Mouse (Mus musculus) ES-E14 (cell line): ENCODE measurements at regions not wholly inside any gene's neighbourhood (a gene's known extent, or its start where the extent isn't known, plus 50 kb on each side); places are given as distances from the start of the nearest gene placed in this dataset.

Source experiments
- DNase-seq: peaks from one replicate; pipeline ENCODE4 v3.0.0-alpha.2; 2013; ENCODE audit warnings: low read depth, low spot score
- H3K27ac ChIP-seq: 2 replicates; pipeline ENCODE4 v1.5.1; 2012; ENCODE audit warnings: low read depth, mild to moderate bottlenecking, low read length, moderate library complexity, mixed read lengths; ENCODE audit not compliant: poor library complexity, insufficient read depth, severe bottlenecking
- H3K36me3 ChIP-seq: 2 replicates; pipeline ENCODE4 v1.6.1; 2012; ENCODE audit warnings: mild to moderate bottlenecking, low read length, moderate library complexity, mixed read lengths; ENCODE audit not compliant: control insufficient read depth, poor library complexity, insufficient read depth, severe bottlenecking
- H3K4me1 ChIP-seq, 2 experiments: fragments of 150-350 bp in 1 of 2; sonication (generic) in 1 of 2; 2 replicates each; pipeline ENCODE4 v1.6.1; 2012; ENCODE audit warnings: low read length in 2 of 2, mild to moderate bottlenecking in 1 of 2, mixed read lengths in 1 of 2; ENCODE audit not compliant: control insufficient read depth in 2 of 2, insufficient read depth in 2 of 2, poor library complexity in 1 of 2
- H3K4me3 ChIP-seq, 2 experiments: fragments of 150-350 bp in 1 of 2; sonication (generic) in 1 of 2; 2 replicates each; pipeline ENCODE4 v1.5.1; 2012; ENCODE audit warnings: low read length in 2 of 2, low read depth in 1 of 2, mild to moderate bottlenecking in 1 of 2, mixed read lengths in 1 of 2; ENCODE audit not compliant: insufficient read depth in 1 of 2, poor library complexity in 1 of 2, severe bottlenecking in 1 of 2
- H3K9ac ChIP-seq: 2 replicates; pipeline ENCODE4 v1.6.1; 2012; ENCODE audit warnings: low read depth, mild to moderate bottlenecking, low read length, mixed read lengths; ENCODE audit not compliant: poor library complexity, insufficient read depth, severe bottlenecking
- H3K9me3 ChIP-seq: fragments of 150-350 bp; sonication (generic); 2 replicates; pipeline ENCODE4 v1.6.1; 2012; ENCODE audit warnings: low read depth, mild to moderate bottlenecking, low read length; ENCODE audit not compliant: control insufficient read depth, insufficient read depth
- CHD2 ChIP-seq: IDR thresholded peaks from 2 replicates; pipeline ENCODE4 v1.6.1; 2014; ENCODE audit warnings: mild to moderate bottlenecking, low read depth, low read length, inconsistent platforms
- HCFC1 ChIP-seq: IDR thresholded peaks from 2 replicates; pipeline ENCODE4 v1.6.1; 2012; ENCODE audit warnings: low read length, inconsistent platforms, borderline replicate concordance; ENCODE audit not compliant: insufficient read depth
- MAFK ChIP-seq: IDR thresholded peaks from 2 replicates; pipeline ENCODE4 v1.6.1; 2014; ENCODE audit warnings: mild to moderate bottlenecking, low read depth, low read length, inconsistent platforms; ENCODE audit not compliant: insufficient read depth
- ZC3H11A ChIP-seq: IDR thresholded peaks from 2 replicates; pipeline ENCODE4 v1.6.1; 2012; ENCODE audit warnings: low read depth, mild to moderate bottlenecking, inconsistent platforms, low read length, borderline replicate concordance
- ZNF384 ChIP-seq: IDR thresholded peaks from 2 replicates; pipeline ENCODE4 v1.6.1; 2012; ENCODE audit warnings: low read depth, low read length, inconsistent platforms
- in situ Hi-C, 2 experiments: fragments of 600-800 bp; cut with MboI; formaldehyde crosslinking; loops; one replicate each; pipeline ENCODE4 v1.15.1; 2025; ENCODE audit warnings: low sequenced_read_pairs in 2 of 2, inconsistent platforms in 1 of 2; ENCODE audit not compliant: unreplicated experiment in 2 of 2

DNA sequence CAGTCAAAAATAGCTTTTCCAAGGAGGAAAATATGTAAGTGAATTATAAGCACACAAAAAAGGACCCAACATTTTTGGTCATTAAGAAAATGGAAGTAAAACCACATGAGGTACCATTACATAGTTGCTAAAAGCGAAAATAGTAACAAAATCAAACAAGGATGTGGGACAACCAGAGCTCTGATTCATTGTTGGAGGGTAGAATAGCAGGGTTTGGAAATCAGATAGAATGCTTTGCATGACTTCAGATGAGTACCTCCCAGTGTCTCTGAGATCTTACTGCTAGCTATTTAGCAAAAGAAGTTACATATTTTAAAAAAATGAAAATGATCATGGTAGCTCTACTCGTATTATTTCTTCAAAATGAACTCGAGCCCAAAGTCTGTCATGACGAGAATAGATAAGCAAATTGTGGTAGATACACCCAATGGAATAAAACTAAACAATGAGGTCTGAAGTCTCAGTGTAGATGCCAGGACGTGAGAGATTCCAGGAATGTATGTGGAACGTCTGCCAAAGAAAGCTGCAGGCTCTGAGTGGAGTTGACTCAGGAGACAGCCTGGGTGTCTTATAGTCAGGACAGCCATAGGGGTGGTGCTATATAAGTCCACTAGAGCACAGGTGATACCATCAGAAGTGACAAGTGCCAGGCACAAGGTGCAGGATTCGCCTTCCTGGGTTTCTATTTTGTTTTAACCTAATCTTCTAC, 113.2 kb upstream of the Pbx1 start:
- Histone ChIP-seq H3K9me3 (no peaks in the 10 kb centered on the region), H3K36me3 (no peaks in the 10 kb centered on the region), H3K4me1 (no peaks in the 10 kb centered on the region), H3K4me3 (no peak overlapping the region), H3K9ac (no peak overlapping the region), H3K27ac (no peak overlapping the region)
- no peak for TF ChIP-seq ZC3H11A
- TF ChIP-seq MAFK: no peak
- TF ChIP-seq CHD2: no peak
- TF ChIP-seq HCFC1: no peak
- TF ChIP-seq ZNF384: no peak
- in situ Hi-C loops: no loop called here
- DNase-seq: no peak

DNA sequence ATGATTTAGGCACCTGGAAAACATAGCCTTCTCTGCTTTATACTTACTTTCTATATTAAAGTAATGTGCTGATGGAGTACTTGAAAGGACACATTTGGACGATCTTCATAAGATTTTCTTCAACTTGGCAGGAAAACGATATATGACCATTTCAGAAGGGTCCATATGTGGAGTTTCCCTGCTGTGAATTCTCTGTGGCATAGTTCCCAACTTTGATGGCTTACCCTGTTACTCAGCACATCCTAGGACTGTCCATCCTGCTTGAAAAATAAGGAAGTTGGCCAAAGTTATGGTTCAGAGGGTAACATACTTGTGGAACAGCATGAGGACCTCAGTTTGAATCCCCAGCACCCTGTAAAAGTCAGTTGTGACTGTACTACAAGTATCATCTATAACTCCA, 109.2 kb upstream of the Pbx1 start:
- no peak overlapping the region for H3K4me3 ChIP-seq
- DNase-seq: no peak
- TF ChIP-seq ZNF384 (no peak), HCFC1 (no peak), ZC3H11A (no peak), CHD2 (no peak), MAFK (no peak)
- H3K4me1 ChIP-seq: no peaks in the 10 kb centered on the region
- H3K9me3 ChIP-seq: no peaks in the 10 kb centered on the region
- no peaks in the 10 kb centered on the region for H3K36me3 ChIP-seq
- H3K27ac ChIP-seq: no peak overlapping the region
- in situ Hi-C loops: no loop called here
- no peak overlapping the region for H3K9ac ChIP-seq

DNA sequence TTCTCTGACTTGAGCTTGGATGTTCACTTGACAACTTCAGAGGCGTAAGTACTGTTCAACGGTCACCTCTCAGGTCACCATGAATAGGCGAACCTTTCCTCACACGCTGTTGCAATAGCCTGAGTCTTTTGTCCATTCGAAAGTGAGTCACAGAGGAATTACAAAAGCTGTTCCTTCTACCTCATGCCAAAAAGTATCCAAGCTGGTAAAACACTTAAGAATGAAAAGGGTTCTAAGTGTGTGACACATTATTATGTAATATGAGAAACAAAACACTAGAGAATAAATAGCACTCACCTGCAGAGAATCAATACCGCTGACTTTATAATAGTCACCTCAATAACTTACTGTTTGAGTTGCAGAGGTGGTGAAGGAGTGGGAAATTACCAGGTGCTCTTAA, 86.0 kb upstream of the Pbx1 start:
- Histone ChIP-seq H3K27ac (no peak overlapping the region), H3K9me3 (no peaks in the 10 kb centered on the region), H3K9ac (no peak overlapping the region), H3K36me3 (no peaks in the 10 kb centered on the region), H3K4me3 (no peak overlapping the region), H3K4me1 (no peaks in the 10 kb centered on the region)
- no peak for TF ChIP-seq HCFC1
- no peak for TF ChIP-seq CHD2
- no peak for TF ChIP-seq ZC3H11A
- TF ChIP-seq MAFK: no peak
- no peak for TF ChIP-seq ZNF384
- no peak for DNase-seq
- in situ Hi-C loops: no loop called here

DNA sequence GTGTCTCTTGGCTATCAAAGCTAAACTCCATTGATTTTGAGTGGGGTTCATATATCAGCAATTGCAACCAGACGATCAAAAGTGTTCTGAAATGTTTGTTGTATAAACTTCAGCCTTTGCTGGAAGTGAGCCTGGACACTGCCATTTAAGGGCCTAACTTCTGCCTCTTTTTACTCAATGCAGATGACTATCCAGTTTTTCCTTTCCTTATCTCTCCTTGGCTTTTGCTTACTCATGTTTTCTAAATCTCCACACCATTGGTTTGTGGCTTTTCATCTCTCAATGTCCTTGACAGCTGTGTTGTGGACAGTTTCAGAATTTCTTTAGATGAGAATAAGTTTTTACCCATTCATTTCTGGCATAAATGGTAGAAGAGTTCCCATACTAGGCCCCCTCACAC, 74.3 kb upstream of the Pbx1 start:
- TF ChIP-seq MAFK: no peak
- no peak for TF ChIP-seq HCFC1

DNA sequence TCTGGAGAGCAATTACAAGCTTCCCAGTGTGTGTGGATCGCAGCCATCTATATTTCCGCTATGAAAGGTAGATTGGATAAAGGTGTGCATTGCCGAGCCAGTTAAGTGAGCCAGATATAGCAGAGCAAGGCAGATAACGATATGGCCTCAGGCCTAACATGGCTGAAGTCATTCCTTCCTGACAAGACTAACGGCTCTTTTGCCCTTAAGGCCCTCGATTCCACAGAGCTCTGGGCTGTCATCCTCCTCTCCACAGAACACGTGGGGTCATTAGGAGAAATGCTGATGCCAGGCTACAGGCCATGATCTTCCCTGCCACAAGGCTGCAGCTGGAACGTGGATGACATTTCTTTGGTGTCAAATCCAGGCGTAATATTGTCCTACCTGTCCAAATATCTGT, 72.7 kb upstream of the Pbx1 start:
- H3K27ac ChIP-seq: no peak overlapping the region
- in situ Hi-C loops: no loop called here
- H3K4me1 ChIP-seq: no peaks in the 10 kb centered on the region
- H3K9me3 ChIP-seq: no peaks in the 10 kb centered on the region
- H3K36me3 ChIP-seq: no peaks in the 10 kb centered on the region
- no peak for DNase-seq
- H3K4me3 ChIP-seq: no peak overlapping the region
- H3K9ac ChIP-seq: no peak overlapping the region
- TF ChIP-seq CHD2 (no peak), ZNF384 (no peak), MAFK (no peak), ZC3H11A (no peak), HCFC1 (no peak)

More for the DNA sequence above, 74.3 kb upstream of the Pbx1 start:
- in situ Hi-C loops: no loop called here
- H3K27ac ChIP-seq: no peak overlapping the region
- H3K4me1 ChIP-seq: no peaks in the 10 kb centered on the region
- no peaks in the 10 kb centered on the region for H3K9me3 ChIP-seq
- H3K4me3 ChIP-seq: no peak overlapping the region
- H3K36me3 ChIP-seq: no peaks in the 10 kb centered on the region
- no peak overlapping the region for H3K9ac ChIP-seq
- DNase-seq: no peak
